Mouse (Mus musculus) embryo, embryonic 10 days (tissue): ENCODE results near the gene Nucks1.
"Not testable (repeated sequence)": the region's sequence is repeated elsewhere in the genome, so short reads cannot be mapped to it uniquely, and the experiment has no call there.

Source experiments
- DNase-seq: peaks from one replicate; pipeline ENCODE4 v3.0.0-alpha.2; 2015; ENCODE audit warnings: low spot score

The Nucks1 gene

GRCm38 (mm10) chr1:131910001-131910648, at the start of gene Nucks1:
Nucks1 (plus strand) TSS chr1:131910534.
- DNase-seq, result peak; percentile 97

- no peak for DNase-seq
Measured at GRCm38 (mm10) chr1:131861811-131862210, 48.5 kb upstream of the Nucks1 start.

- no peak for DNase-seq
Measured at GRCm38 (mm10) chr1:131865596-131865995, 44.7 kb upstream of the Nucks1 start.

GRCm38 (mm10) chr1:131866304-131866999, 43.9 kb upstream of the Nucks1 start:
- DNase-seq, result no peak

GRCm38 (mm10) chr1:131867093-131867945, 43.0 kb upstream of the Nucks1 start, which contains the start of gene Rab29:
Rab29 (plus strand) TSS chr1:131867224.
- DNase-seq, result peak; percentile 97

GRCm38 (mm10) chr1:131867946-131868290, 42.4 kb upstream of the Nucks1 start:
- no peak for DNase-seq

GRCm38 (mm10) chr1:131869561-131869960, 40.8 kb upstream of the Nucks1 start:
- DNase-seq, result no peak

- DNase-seq, result no peak
Measured at GRCm38 (mm10) chr1:131872856-131873255, 37.5 kb upstream of the Nucks1 start.

- DNase-seq, result no peak
Measured at GRCm38 (mm10) chr1:131879816-131880215, 30.5 kb upstream of the Nucks1 start.

- DNase-seq, result peak; percentile 41
Measured at GRCm38 (mm10) chr1:131882787-131883186, 27.5 kb upstream of the Nucks1 start.

- no peak for DNase-seq
Measured at GRCm38 (mm10) chr1:131886173-131886572, 24.2 kb upstream of the Nucks1 start.

- no peak for DNase-seq
Measured at GRCm38 (mm10) chr1:131886641-131887040, 23.7 kb upstream of the Nucks1 start.

GRCm38 (mm10) chr1:131890043-131890658, 20.2 kb upstream of the Nucks1 start:
- no peak for DNase-seq

GRCm38 (mm10) chr1:131891436-131891835, 18.9 kb upstream of the Nucks1 start:
- no peak for DNase-seq

- no peak for DNase-seq
Measured at GRCm38 (mm10) chr1:131902679-131903078, 7.7 kb upstream of the Nucks1 start.

- no peak for DNase-seq
Measured at GRCm38 (mm10) chr1:131903251-131903650, 7.1 kb upstream of the Nucks1 start.

- peak; percentile 35 for DNase-seq
Measured at GRCm38 (mm10) chr1:131905497-131905896, 4.8 kb upstream of the Nucks1 start.

GRCm38 (mm10) chr1:131908456-131908855, 1.9 kb upstream of the Nucks1 start:
- DNase-seq, result no peak

- DNase-seq, result not testable (repeated sequence)
Measured at GRCm38 (mm10) chr1:131909236-131909635, 1.1 kb upstream of the Nucks1 start.

- DNase-seq, result peak; percentile 78
Measured at GRCm38 (mm10) chr1:131910674-131911558, 582 bp downstream of the Nucks1 start.

GRCm38 (mm10) chr1:131917634-131918033, 7.3 kb downstream of the Nucks1 start:
- no peak for DNase-seq
